Mouse (Mus musculus) c-Kit-positive CD71-negative TER-119-negative erythroid progenitor cells, embryonic 14.5 days (primary cell): ENCODE measurements around the gene Zfp2.

Source experiments
- DNase-seq: peaks from one replicate; pipeline ENCODE4 v3.0.0-alpha.2; 2013; ENCODE audit warnings: low read depth

Gene Zfp2

GRCm38 (mm10) chr11:50850989-50851601 lies 64.9 kb downstream of the Zfp2 start:
- DNase-seq = no peak

GRCm38 (mm10) chr11:50850177-50850735 lies 65.7 kb downstream of the Zfp2 start, which contains the start of gene Grm6:
Grm6 (plus strand) TSS chr11:50850685.
- no peak for DNase-seq

- no peak for DNase-seq
Observed at GRCm38 (mm10) chr11:50849310-50849709, 66.7 kb downstream of the Zfp2 start.
